Mouse (Mus musculus) embryonic facial prominence, embryonic 10.5 days (tissue): ENCODE results near the gene Tmem11. TPM values are rescaled to one million over a fixed set of nuclear protein-coding genes. Genes with fewer than 3 reads are reported as not detected.
"Not testable (repeated sequence)": the region's sequence is repeated elsewhere in the genome, so short reads cannot be mapped to it uniquely, and the experiment has no call there.

Experiments used
- DNase-seq: peaks from one replicate; pipeline ENCODE4 v3.0.0-alpha.2; 2017; ENCODE audit warnings: low spot score
- H3K27ac ChIP-seq: fragments of 300-500 bp; sonication (generic); replicated peaks from 2 replicates; pipeline ENCODE4 v1.5.1; 2016; ENCODE audit warnings: mild to moderate bottlenecking
- H3K27me3 ChIP-seq: fragments of 300-500 bp; sonication (generic); replicated peaks from 2 replicates; pipeline ENCODE4 v1.6.1; 2016; ENCODE audit warnings: low read depth, mild to moderate bottlenecking; ENCODE audit not compliant: poor library complexity, severe bottlenecking
- H3K36me3 ChIP-seq: fragments of 300-500 bp; sonication (generic); replicated peaks from 2 replicates; pipeline ENCODE4 v1.6.1; 2016; ENCODE audit warnings: mild to moderate bottlenecking, moderate library complexity
- H3K4me1 ChIP-seq: fragments of 300-500 bp; sonication (generic); 2 replicates; pipeline ENCODE4 v1.6.1; 2016
- H3K4me3 ChIP-seq: fragments of 300-500 bp; sonication (generic); 2 replicates; pipeline ENCODE4 v1.5.1; 2016; ENCODE audit warnings: mild to moderate bottlenecking, moderate library complexity
- H3K9me3 ChIP-seq: fragments of 300-500 bp; sonication (generic); 2 replicates; pipeline ENCODE4 v1.6.1; 2016; ENCODE audit warnings: mild to moderate bottlenecking
- WGBS: fragments of 180-500 bp; shearing (Covaris S2); methylation state at CpG from one replicate; pipeline ENCODE4 v1.1.7; 2016; 5-methylcytosine and 5-hydroxymethylcytosine counted together
- polyA plus RNA-seq: library from polyadenylated mRNA; unstranded; fragments of >200 nt; fragmentation: Nextera tagmentation; extraction: Ambion mirVana; gene quantifications from 2 replicates; pipeline ENCODE4 v1.2.1, GENCODE M21; 2016

Gene Tmem11
- polyA plus RNA-seq, 1 experiment from 2014 or later: 71.6 TPM

DNA sequence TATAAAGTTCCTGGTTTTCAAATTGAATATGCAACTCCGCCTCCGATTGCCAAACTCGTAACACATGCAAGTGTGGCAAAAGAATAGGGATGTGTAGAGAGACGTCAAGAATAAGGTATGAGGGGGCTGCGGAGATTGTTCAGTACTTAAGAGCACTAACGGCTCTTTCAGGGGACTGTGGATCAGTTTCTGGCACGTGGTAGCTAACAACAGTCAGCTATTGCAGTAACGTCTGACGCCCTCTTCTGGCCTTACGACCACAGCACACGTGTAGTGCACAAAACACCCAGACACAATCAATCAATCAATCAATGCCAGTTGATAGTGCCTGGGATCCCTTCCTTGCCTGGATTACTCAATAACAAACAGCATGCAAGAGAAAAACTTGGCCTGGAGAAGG is 351 bp upstream of the Tmem11 start:
- H3K4me1 ChIP-seq: peaks cover 40% of the 10 kb centered on the region
- H3K9me3 ChIP-seq: no peaks in the 10 kb centered on the region
- peak overlapping the region; percentile 97 for H3K27ac ChIP-seq
- H3K36me3 ChIP-seq: peaks cover 18% of the 10 kb centered on the region
- peak; percentile 63 for DNase-seq
- no peaks in the 10 kb centered on the region for H3K27me3 ChIP-seq
- peak overlapping the region; percentile 97 for H3K4me3 ChIP-seq
- WGBS: 3% methylated on average over 11 of the region's 11 CpGs

DNA sequence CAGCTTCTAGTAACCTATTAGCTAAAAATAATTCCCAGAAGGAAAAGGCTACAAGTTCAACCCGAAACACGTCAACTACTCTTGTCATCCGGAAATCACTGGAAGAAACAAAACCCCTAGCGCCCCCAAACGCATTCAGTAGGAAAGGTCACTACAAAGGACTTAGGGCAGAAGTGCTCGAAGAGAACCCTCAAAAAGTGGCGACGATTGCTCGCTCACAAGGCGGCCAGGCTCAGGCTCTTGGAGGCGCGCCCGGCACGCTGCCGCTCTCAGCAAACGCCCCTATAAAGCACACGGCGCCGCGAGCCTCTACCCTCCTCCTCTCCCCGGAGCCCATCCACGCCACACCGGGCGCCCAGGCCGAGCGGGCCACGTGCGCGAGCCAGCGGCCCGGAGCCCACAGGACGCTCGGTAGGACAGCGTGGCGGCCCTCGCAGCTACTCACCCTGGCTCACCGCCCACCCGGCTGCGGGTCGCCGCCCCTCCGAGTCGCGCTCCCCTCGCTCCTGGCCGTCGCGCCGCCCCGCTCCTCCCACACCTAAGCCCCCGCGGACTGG is 938 bp downstream of the Tmem11 start:
- Histone ChIP-seq H3K27ac (peak overlapping the region; percentile 97), H3K36me3 (peaks cover 27% of the 10 kb centered on the region), H3K4me1 (peaks cover 53% of the 10 kb centered on the region), H3K4me3 (peak overlapping the region; percentile 97), H3K9me3 (no peaks in the 10 kb centered on the region), H3K27me3 (no peaks in the 10 kb centered on the region)
- DNase-seq: no peak
- under 1% methylated on average over 52 of the region's 52 CpGs for WGBS

DNA sequence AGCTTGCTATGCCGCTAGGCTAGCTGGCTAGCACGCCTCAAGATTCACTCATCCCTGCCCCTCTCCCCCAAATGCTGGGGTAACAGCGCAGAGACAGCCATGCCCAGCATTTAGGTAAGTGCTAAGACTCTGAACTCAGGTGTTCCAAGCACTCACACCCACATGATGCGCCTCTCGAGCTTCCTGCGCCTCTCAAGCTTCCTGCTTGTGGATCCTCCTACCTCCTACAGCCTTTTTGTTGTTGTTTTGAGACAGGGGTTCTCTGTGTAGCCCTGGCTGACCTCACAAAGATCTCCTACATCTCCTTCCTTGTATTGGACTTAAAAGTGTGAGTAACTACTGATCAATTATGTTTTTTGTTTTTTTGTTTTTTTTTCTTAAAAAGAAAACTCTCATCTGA is 6.0 kb downstream of the Tmem11 start:
- H3K27ac ChIP-seq: no peak overlapping the region; the same call in 1 of the 2 replicates
- whole genome bisulfite sequencing: 87% methylated on average over 6 of the region's 6 CpGs
- DNase-seq: no peak
- peaks cover 49% of the 10 kb centered on the region for H3K4me1 ChIP-seq
- H3K36me3 ChIP-seq: peaks cover 72% of the 10 kb centered on the region
- H3K4me3 ChIP-seq: no peak overlapping the region
- no peaks in the 10 kb centered on the region for H3K27me3 ChIP-seq
- no peaks in the 10 kb centered on the region for H3K9me3 ChIP-seq

DNA sequence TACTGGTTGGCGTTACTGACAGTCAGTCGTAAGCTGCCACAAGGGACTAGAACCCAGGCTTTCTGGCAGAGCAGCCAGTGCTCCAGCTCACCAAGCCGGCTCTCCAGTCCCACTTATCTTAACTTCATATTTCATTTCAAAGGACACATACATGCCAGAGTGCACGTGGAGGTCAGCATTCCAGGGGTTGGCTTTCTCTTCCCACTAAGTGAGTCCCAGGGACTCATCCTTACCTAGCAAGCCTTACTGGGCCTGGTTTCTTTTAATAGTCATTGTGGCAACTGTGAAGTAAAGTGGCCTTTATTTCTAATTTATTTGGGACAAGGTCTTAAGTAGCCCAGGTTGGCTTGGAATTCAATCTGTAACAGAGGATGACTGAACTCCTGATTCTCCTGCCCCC is 7.7 kb downstream of the Tmem11 start:
- Histone ChIP-seq H3K27ac (no peak overlapping the region), H3K36me3 (peaks cover 87% of the 10 kb centered on the region), H3K27me3 (no peaks in the 10 kb centered on the region), H3K9me3 (no peaks in the 10 kb centered on the region), H3K4me1 (peaks cover 36% of the 10 kb centered on the region), H3K4me3 (no peak overlapping the region)
- DNase-seq: no peak
- 86% methylated on average over 4 of the region's 4 CpGs for WGBS

- H3K27ac ChIP-seq, H3K4me3 ChIP-seq, H3K9me3 ChIP-seq, DNase-seq, H3K27me3 ChIP-seq: not testable (repeated sequence)
- peaks cover 17% of the 10 kb centered on the region for H3K4me1 ChIP-seq
- 97% methylated on average over 6 of the region's 6 CpGs for WGBS
- H3K36me3 ChIP-seq: peaks cover 85% of the 10 kb centered on the region
Observed at GRCm38 (mm10) chr11:60869471-60869870, 9.6 kb downstream of the Tmem11 start.

GRCm38 (mm10) chr11:60867904-60868303 is 11.2 kb downstream of the Tmem11 start:
- H3K27me3 ChIP-seq: no peaks in the 10 kb centered on the region
- H3K36me3 ChIP-seq: peaks cover 89% of the 10 kb centered on the region

DNA sequence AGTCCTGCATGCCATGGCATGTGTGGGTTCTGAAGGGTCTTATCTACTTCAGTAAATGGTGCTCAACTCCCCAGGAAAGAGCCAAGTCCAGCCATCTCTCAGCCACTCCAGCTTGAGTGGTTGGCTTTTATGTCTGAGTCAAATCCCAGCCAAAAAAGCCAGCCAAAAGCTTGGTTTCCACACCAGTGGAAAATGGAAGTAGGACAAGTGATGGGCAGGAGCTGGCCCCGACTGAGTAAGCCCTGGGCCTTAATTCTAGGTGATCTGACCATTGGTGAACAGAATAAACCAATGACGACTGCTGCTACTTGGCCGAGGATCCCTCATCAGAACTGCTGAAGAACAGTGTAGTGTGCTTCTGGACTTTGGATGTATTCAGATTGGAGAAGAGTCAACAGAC is 11.6 kb downstream of the Tmem11 start:
- DNase-seq: no peak
- H3K4me1 ChIP-seq: no peaks in the 10 kb centered on the region; the same call in 1 of the 2 replicates
- no peaks in the 10 kb centered on the region for H3K9me3 ChIP-seq
- H3K36me3 ChIP-seq: peaks cover 89% of the 10 kb centered on the region
- no peaks in the 10 kb centered on the region for H3K27me3 ChIP-seq
- no peak overlapping the region for H3K27ac ChIP-seq
- WGBS: 89% methylated on average over 3 of the region's 3 CpGs
- no peak overlapping the region for H3K4me3 ChIP-seq

More at GRCm38 (mm10) chr11:60867904-60868303, 11.2 kb downstream of the Tmem11 start:
- no peaks in the 10 kb centered on the region for H3K9me3 ChIP-seq
- DNase-seq: no peak
- H3K27ac ChIP-seq: no peak overlapping the region
- peaks cover 2% of the 10 kb centered on the region for H3K4me1 ChIP-seq
- WGBS: 71% methylated on average over 8 of the region's 8 CpGs
- H3K4me3 ChIP-seq: no peak overlapping the region

GRCm38 (mm10) chr11:60866021-60866420 is 13.1 kb downstream of the Tmem11 start:
- Histone ChIP-seq H3K9me3 (no peaks in the 10 kb centered on the region), H3K27ac (no peak overlapping the region), H3K4me1 (no peaks in the 10 kb centered on the region; the same call in 1 of the 2 replicates), H3K36me3 (peaks cover 91% of the 10 kb centered on the region), H3K27me3 (no peaks in the 10 kb centered on the region), H3K4me3 (no peak overlapping the region)
- WGBS: 92% methylated on average over 2 of the region's 2 CpGs
- no peak for DNase-seq

- WGBS: 91% methylated on average over 14 of the region's 14 CpGs
- Histone ChIP-seq H3K4me3 (no peak overlapping the region), H3K27me3 (no peaks in the 10 kb centered on the region), H3K4me1 (no peaks in the 10 kb centered on the region; the same call in 1 of the 2 replicates), H3K27ac (no peak overlapping the region), H3K9me3 (no peaks in the 10 kb centered on the region), H3K36me3 (peaks cover 91% of the 10 kb centered on the region)
- DNase-seq: no peak
Observed at GRCm38 (mm10) chr11:60864916-60865315, 14.2 kb downstream of the Tmem11 start.

- Histone ChIP-seq H3K27ac (no peak overlapping the region), H3K36me3 (peaks cover 92% of the 10 kb centered on the region), H3K4me3 (no peak overlapping the region), H3K9me3 (no peaks in the 10 kb centered on the region), H3K4me1 (no peaks in the 10 kb centered on the region; the same call in 1 of the 2 replicates), H3K27me3 (no peaks in the 10 kb centered on the region)
- DNase-seq: no peak
- WGBS: 91% methylated on average over 2 of the region's 2 CpGs
Observed at GRCm38 (mm10) chr11:60864166-60864565, 14.9 kb downstream of the Tmem11 start.

GRCm38 (mm10) chr11:60863196-60863595 is 15.9 kb downstream of the Tmem11 start:
- DNase-seq: no peak
- Histone ChIP-seq H3K4me3 (no peak overlapping the region), H3K4me1 (no peaks in the 10 kb centered on the region; the same call in 1 of the 2 replicates), H3K36me3 (peaks cover 92% of the 10 kb centered on the region), H3K9me3 (no peaks in the 10 kb centered on the region), H3K27ac (no peak overlapping the region), H3K27me3 (no peaks in the 10 kb centered on the region)
- WGBS: 85% methylated on average over 4 of the region's 4 CpGs

DNA sequence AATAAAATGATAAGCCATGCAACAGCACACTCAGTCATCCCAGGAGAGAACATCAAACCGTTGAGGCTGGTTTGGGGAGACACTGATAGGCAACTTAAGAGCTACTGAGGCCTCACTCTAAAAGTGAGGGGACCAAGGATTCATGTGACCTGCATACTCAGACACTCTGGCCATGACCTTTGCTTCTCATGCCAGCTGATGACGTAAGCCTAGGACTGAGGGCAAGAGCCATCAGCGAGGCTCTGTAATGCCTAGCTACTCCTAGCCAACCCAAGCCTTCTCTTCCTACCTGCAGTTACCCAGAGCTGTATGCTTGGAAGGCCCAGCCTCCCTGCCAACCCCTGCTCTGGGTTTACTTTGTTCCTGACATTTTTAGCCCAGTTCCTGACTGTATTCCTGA is 17.1 kb downstream of the Tmem11 start:
- H3K9me3 ChIP-seq: no peaks in the 10 kb centered on the region
- WGBS: 86% methylated on average over 3 of the region's 3 CpGs
- H3K36me3 ChIP-seq: peaks cover 92% of the 10 kb centered on the region
- no peaks in the 10 kb centered on the region for H3K27me3 ChIP-seq
- H3K4me1 ChIP-seq: no peaks in the 10 kb centered on the region; the same call in 1 of the 2 replicates
- DNase-seq: no peak
- no peak overlapping the region for H3K27ac ChIP-seq
- H3K4me3 ChIP-seq: no peak overlapping the region

- DNase-seq: no peak
- WGBS: 86% methylated on average over 3 of the region's 3 CpGs
- Histone ChIP-seq H3K4me3 (no peak overlapping the region), H3K9me3 (no peaks in the 10 kb centered on the region), H3K36me3 (peaks cover 97% of the 10 kb centered on the region), H3K27me3 (no peaks in the 10 kb centered on the region), H3K27ac (no peak overlapping the region), H3K4me1 (no peaks in the 10 kb centered on the region)
Observed at GRCm38 (mm10) chr11:60856587-60856986, 22.5 kb downstream of the Tmem11 start.
